In the genomic region with DNA sequence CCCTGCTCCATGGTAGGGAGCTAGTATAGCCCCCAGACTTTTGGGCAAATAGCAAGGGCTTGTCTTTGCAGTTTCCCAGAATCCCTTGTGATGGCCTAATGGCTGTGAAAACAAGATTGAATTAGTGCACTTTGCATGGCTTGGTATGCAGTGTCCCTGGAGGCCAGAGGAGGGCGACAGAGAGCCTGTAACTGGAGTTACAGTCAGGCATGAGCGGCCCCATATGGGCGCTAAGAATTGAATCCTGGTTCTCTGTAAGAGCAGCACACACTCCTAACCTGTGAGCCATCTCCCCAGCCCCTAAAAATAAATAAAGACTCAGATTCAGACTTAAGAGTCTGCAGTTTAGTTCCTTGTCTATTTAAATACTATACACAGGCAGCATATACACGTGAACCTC, we compare ENCODE assay signal across 9 mouse cellular contexts. TPM values are rescaled to one million over a fixed set of nuclear protein-coding genes. Genes with fewer than 3 reads are reported as not detected.
A peak's percentile ranks its signal among the peaks of the same experiment; 100 is the strongest.
DNase-seq lines count a peak whose midpoint lies in the region; ATAC-seq and TF ChIP-seq lines count a peak whose summit lies in the region.
"Had no signal": no experiment of that assay in that cellular context is flagged by ENCODE, and none has a peak within 500 bp of the region (broad histone marks: within the 10 kb centered on the region; RNA-seq: fewer than 3 reads in every experiment).

No protein-coding gene starts in this region.

- TF ChIP-seq CTCF in bone marrow macrophage, adult 2 months (IDR thresholded peaks at IDR 0.05; ENCODE audit: low read depth, low read length): peak; percentile 50; the same call in 1 of the 2 replicates

- 33% methylated on average over 4 of the region's 4 CpGs for WGBS in liver, embryonic 13.5 days (ENCODE audit: insufficient replicate concordance)

- peak; percentile 20 for DNase-seq in gastrocnemius, adult 18-20 months (ENCODE audit: low spot score)
- DNase-seq in gastrocnemius, postnatal 14 days: no peak
- peak; percentile 29 for DNase-seq in ovary, postnatal 36 days (ENCODE audit: low spot score)
- DNase-seq in ovary, postnatal 10 days (ENCODE audit: low spot score): no peak
- DNase-seq in liver, embryonic 13.5 days: no peak
- DNase-seq in spleen, postnatal 4 days (ENCODE audit: low spot score in 2 of 2): peak; percentile 59 to 81
- DNase-seq in urinary bladder, adult 2 months (ENCODE audit: low spot score): no peak

- no peaks in the 10 kb centered on the region for H3K36me3 ChIP-seq in liver, embryonic 13.5 days

- no peak overlapping the region for H3K4me3 ChIP-seq in bone marrow macrophage, adult 2 months (ENCODE audit: insufficient read depth, low read length)
- H3K4me3 ChIP-seq in liver, embryonic 13.5 days (replicated peaks): no peak overlapping the region

- no peak for TF ChIP-seq POLR2A in bone marrow macrophage, adult 2 months (IDR thresholded peaks at IDR 0.05; ENCODE audit: borderline replicate concordance, low read depth, low read length)

- H3K9me3 ChIP-seq in liver, embryonic 13.5 days (replicated peaks): no peaks in the 10 kb centered on the region

- H3K27me3 ChIP-seq in liver, embryonic 13.5 days: peaks cover 73% of the 10 kb centered on the region

- ATAC-seq in liver, embryonic 13.5 days (ENCODE audit: low read depth): peak; percentile 47; the same call in 1 of the 2 replicates

- no peak overlapping the region for H3K27ac ChIP-seq in bone marrow macrophage, adult 2 months (ENCODE audit: insufficient read depth, low read depth, low read length)
- H3K27ac ChIP-seq in liver, embryonic 13.5 days: no peak overlapping the region
- H3K27ac ChIP-seq: macrophage had no signal

- intact Hi-C loops in gastrocnemius, postnatal 14 days (cut with DNase I; ENCODE audit: low total_unique reads): loop anchor here (5.0 kb wide), 1 partner anchor 57 kb away; no protein-coding TSS in a partner anchor

- no peak overlapping the region for H3K9ac ChIP-seq in liver, embryonic 13.5 days

- no peaks in the 10 kb centered on the region for H3K4me1 ChIP-seq in bone marrow macrophage, adult 2 months (ENCODE audit: control insufficient read depth, insufficient read depth, low read length)
- H3K4me1 ChIP-seq in liver, embryonic 13.5 days (replicated peaks): peaks cover 13% of the 10 kb centered on the region

- H3K4me2 ChIP-seq in liver, embryonic 13.5 days: no peak overlapping the region

RNA-seq across cellular contexts. Expression of a gene that starts 5.5 kb away (rescaled TPM):
- total RNA-seq in gastrocnemius, adult 18-20 months (2021): under 1 TPM in 1 of 2 experiments, not detected in 1; 0.11 TPM
- total RNA-seq in gastrocnemius, postnatal 14 days (2021): under 1 TPM; 0.04 to 0.06 TPM
- not detected in 2 replicates for polyA plus RNA-seq in bone marrow macrophage, adult 2 months (2012; ENCODE audit: insufficient read depth, insufficient read length, missing spikeins)
- polyA plus RNA-seq in liver, embryonic 13.5 days (2015; fragmentation: Nextera tagmentation; extraction: Ambion mirVana): 0.03 and 0.05 TPM in 2 replicates
- polyA plus RNA-seq in urinary bladder, adult 2 months (2012; rRNA removed): 0.40 and 0.52 TPM in 2 replicates

RNA-seq across cellular contexts. Expression of a gene that starts 6.2 kb away (rescaled TPM):
- 10 to 100 TPM; 12.3 to 15.5 TPM for total RNA-seq in gastrocnemius, adult 18-20 months (2021)
- 1 to 10 TPM; 9.6 to 9.7 TPM for total RNA-seq in gastrocnemius, postnatal 14 days (2021)
- polyA plus RNA-seq in bone marrow macrophage, adult 2 months (2012; ENCODE audit: insufficient read depth, insufficient read length, missing spikeins): 22.7 and 29.4 TPM in 2 replicates
- polyA plus RNA-seq in liver, embryonic 13.5 days (2015; fragmentation: Nextera tagmentation; extraction: Ambion mirVana): 26.1 and 31.7 TPM in 2 replicates
- 27.8 and 31.1 TPM in 2 replicates for polyA plus RNA-seq in urinary bladder, adult 2 months (2012; rRNA removed)

RNA-seq across cellular contexts. Expression of a gene that starts 23.7 kb away (rescaled TPM):
- 10 to 100 TPM; 47.9 to 52.6 TPM for total RNA-seq in gastrocnemius, adult 18-20 months (2021)
- total RNA-seq in gastrocnemius, postnatal 14 days (2021): 10 to 100 TPM; 36.1 to 39.0 TPM
- 19.2 and 19.7 TPM in 2 replicates for polyA plus RNA-seq in bone marrow macrophage, adult 2 months (2012; ENCODE audit: insufficient read depth, insufficient read length, missing spikeins)
- 96.0 and 105 TPM in 2 replicates for polyA plus RNA-seq in liver, embryonic 13.5 days (2015; fragmentation: Nextera tagmentation; extraction: Ambion mirVana)
- 39.6 and 48.1 TPM in 2 replicates for polyA plus RNA-seq in urinary bladder, adult 2 months (2012; rRNA removed)

RNA-seq across cellular contexts. Expression of a gene that starts 42.3 kb away (rescaled TPM):
- total RNA-seq in gastrocnemius, adult 18-20 months (2021): not detected
- total RNA-seq in gastrocnemius, postnatal 14 days (2021): not detected
- not detected in 2 replicates for polyA plus RNA-seq in bone marrow macrophage, adult 2 months (2012; ENCODE audit: insufficient read depth, insufficient read length, missing spikeins)
- 0.07 and 0.33 TPM in 2 replicates for polyA plus RNA-seq in liver, embryonic 13.5 days (2015; fragmentation: Nextera tagmentation; extraction: Ambion mirVana)
- polyA plus RNA-seq in urinary bladder, adult 2 months (2012; rRNA removed): 0.03 and 0.07 TPM in 2 replicates

Comparison
In these comparisons a context has a peak if more than half of its experiments do, and no peak if none do; other contexts are left out.
1. DNase-seq: peak in gastrocnemius, adult 18-20 months (single experiment), ovary, postnatal 36 days (single experiment) and spleen, postnatal 4 days (2 of 2); none in gastrocnemius, postnatal 14 days (single experiment), ovary, postnatal 10 days (single experiment), liver, embryonic 13.5 days (single experiment) and urinary bladder, adult 2 months (single experiment).